Mouse (Mus musculus): ENCODE measurements around the gene Tmcc3. TPM values are rescaled to one million over a fixed set of nuclear protein-coding genes. Genes with fewer than 3 reads are reported as not detected.

Gene Tmcc3
- total RNA-seq, 1 experiment: 7.0 TPM

DNA sequence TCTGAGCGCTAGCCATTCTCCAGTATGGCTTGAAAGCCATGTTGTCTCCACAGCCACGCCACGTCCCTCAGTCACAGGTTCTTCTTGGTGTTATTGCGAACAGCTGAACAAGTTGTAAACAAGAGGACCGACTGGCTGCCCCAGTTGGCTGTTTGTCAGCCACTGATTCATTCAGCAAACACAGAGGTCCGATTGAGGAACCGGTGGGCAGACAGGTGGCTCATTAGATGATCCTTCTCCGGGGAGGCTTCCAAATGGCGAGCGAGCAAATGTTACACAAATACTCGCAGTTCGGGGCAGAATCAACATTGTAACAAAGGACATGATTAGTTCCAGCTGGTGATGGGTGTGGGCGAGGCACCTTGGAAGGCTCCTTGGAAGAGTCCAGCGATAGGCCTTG is 256.2 kb downstream of the Tmcc3 start:
- no peak for DNase-seq (ENCODE audit: low read depth, low spot score)
- H3K9ac ChIP-seq (ENCODE audit: insufficient read depth, low read depth, low read length, poor library complexity, severe bottlenecking): no peak overlapping the region
- in situ Hi-C loops (cut with MboI; ENCODE audit: low sequenced_read_pairs in 2 of 2, unreplicated experiment in 2 of 2): no loop called here

DNA sequence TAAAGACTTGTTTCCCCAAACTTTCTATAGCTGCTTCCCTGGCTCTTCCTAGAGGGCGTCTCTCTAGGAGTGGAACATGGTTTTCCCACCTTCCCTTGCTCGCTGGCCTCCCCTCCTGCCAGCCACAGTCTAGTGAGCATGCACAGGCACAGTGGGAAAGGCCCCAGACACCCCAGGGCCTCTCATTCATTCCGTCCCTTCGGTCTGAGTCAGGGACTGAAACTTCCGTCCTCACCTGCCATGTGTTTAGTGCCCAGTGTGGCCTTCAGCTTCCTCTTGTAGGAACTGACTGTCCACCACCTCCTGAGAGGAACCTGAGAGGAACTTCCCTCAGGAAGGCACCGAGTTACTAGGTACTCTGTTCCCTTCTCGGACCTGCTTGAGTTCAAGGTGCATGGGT is 257.1 kb downstream of the Tmcc3 start:
- no peak overlapping the region for H3K4me3 ChIP-seq (ENCODE audit: insufficient read depth in 1 of 2, low read depth in 1 of 2, low read length in 2 of 2, poor library complexity in 1 of 2, severe bottlenecking in 1 of 2)

More for the DNA sequence above, 256.2 kb downstream of the Tmcc3 start:
- H3K4me3 ChIP-seq (ENCODE audit: insufficient read depth in 1 of 2, low read depth in 1 of 2, low read length in 2 of 2, poor library complexity in 1 of 2, severe bottlenecking in 1 of 2): no peak overlapping the region
- peaks cover 0 to 4% of the 10 kb centered on the region in 2 experiments; a peak in 1 of 4 replicates for H3K4me1 ChIP-seq (ENCODE audit: control insufficient read depth in 2 of 2, insufficient read depth in 2 of 2, low read length in 2 of 2, poor library complexity in 1 of 2)
- no peaks in the 10 kb centered on the region for H3K36me3 ChIP-seq (ENCODE audit: control insufficient read depth, insufficient read depth, low read length, poor library complexity, severe bottlenecking)
- no peak for TF ChIP-seq CHD2 (IDR thresholded peaks at IDR 0.05; ENCODE audit: low read depth, low read length)
- no peak for TF ChIP-seq ZNF384 (IDR thresholded peaks at IDR 0.05; ENCODE audit: low read depth, low read length)
- TF ChIP-seq ZC3H11A (IDR thresholded peaks at IDR 0.05; ENCODE audit: borderline replicate concordance, low read depth, low read length): no peak
- TF ChIP-seq HCFC1 (IDR thresholded peaks at IDR 0.05; ENCODE audit: borderline replicate concordance, insufficient read depth, low read length): no peak
- no peak for TF ChIP-seq MAFK (IDR thresholded peaks at IDR 0.05; ENCODE audit: insufficient read depth, low read depth, low read length)
- no peaks in the 10 kb centered on the region for H3K9me3 ChIP-seq (ENCODE audit: control insufficient read depth, insufficient read depth, low read depth, low read length)
- no peak overlapping the region for H3K27ac ChIP-seq (ENCODE audit: insufficient read depth, low read depth, low read length, poor library complexity, severe bottlenecking)

DNA sequence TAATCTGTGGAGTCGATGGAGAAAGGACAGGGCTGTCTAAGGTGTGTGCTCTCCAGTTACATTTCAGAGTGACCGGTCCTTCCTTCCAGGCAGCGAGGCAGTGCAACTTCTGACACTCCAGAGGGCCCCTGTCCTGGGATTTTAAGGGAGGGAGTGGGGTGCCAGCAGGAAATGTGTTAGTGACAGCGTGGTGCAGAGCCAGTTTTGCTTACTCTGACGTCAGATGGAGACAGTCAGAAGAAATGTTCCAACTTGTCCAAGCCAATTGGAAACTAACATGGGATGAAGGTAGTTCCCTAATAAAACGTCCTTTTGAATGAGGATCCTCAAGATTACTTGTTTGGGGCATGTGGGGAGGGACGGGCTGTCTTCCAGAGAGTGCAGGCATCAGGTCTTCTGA is 258.0 kb downstream of the Tmcc3 start:
- Histone ChIP-seq H3K36me3 (ENCODE audit: control insufficient read depth, insufficient read depth, low read length, poor library complexity, severe bottlenecking) (no peaks in the 10 kb centered on the region), H3K27ac (ENCODE audit: insufficient read depth, low read depth, low read length, poor library complexity, severe bottlenecking) (no peak overlapping the region), H3K4me1 (ENCODE audit: control insufficient read depth in 2 of 2, insufficient read depth in 2 of 2, low read length in 2 of 2, poor library complexity in 1 of 2) (peaks cover 0 to 5% of the 10 kb centered on the region in 2 experiments; a peak in 1 of 4 replicates), H3K9me3 (ENCODE audit: control insufficient read depth, insufficient read depth, low read depth, low read length) (no peaks in the 10 kb centered on the region), H3K4me3 (ENCODE audit: insufficient read depth in 1 of 2, low read depth in 1 of 2, low read length in 2 of 2, poor library complexity in 1 of 2, severe bottlenecking in 1 of 2) (no peak overlapping the region), H3K9ac (ENCODE audit: insufficient read depth, low read depth, low read length, poor library complexity, severe bottlenecking) (no peak overlapping the region)
- in situ Hi-C loops (cut with MboI; ENCODE audit: low sequenced_read_pairs in 2 of 2, unreplicated experiment in 2 of 2): no loop called here
- TF ChIP-seq CHD2 (IDR thresholded peaks at IDR 0.05; ENCODE audit: low read depth, low read length) (no peak), ZC3H11A (IDR thresholded peaks at IDR 0.05; ENCODE audit: borderline replicate concordance, low read depth, low read length) (no peak), MAFK (IDR thresholded peaks at IDR 0.05; ENCODE audit: insufficient read depth, low read depth, low read length) (no peak), HCFC1 (IDR thresholded peaks at IDR 0.05; ENCODE audit: borderline replicate concordance, insufficient read depth, low read length) (no peak), ZNF384 (IDR thresholded peaks at IDR 0.05; ENCODE audit: low read depth, low read length) (no peak)
- DNase-seq (ENCODE audit: low read depth, low spot score): no peak

More for the DNA sequence above, 257.1 kb downstream of the Tmcc3 start:
- Histone ChIP-seq H3K9me3 (ENCODE audit: control insufficient read depth, insufficient read depth, low read depth, low read length) (no peaks in the 10 kb centered on the region), H3K36me3 (ENCODE audit: control insufficient read depth, insufficient read depth, low read length, poor library complexity, severe bottlenecking) (no peaks in the 10 kb centered on the region), H3K4me1 (ENCODE audit: control insufficient read depth in 2 of 2, insufficient read depth in 2 of 2, low read length in 2 of 2, poor library complexity in 1 of 2) (peaks cover 0 to 4% of the 10 kb centered on the region in 2 experiments; a peak in 1 of 4 replicates), H3K27ac (ENCODE audit: insufficient read depth, low read depth, low read length, poor library complexity, severe bottlenecking) (no peak overlapping the region), H3K9ac (ENCODE audit: insufficient read depth, low read depth, low read length, poor library complexity, severe bottlenecking) (no peak overlapping the region)
- TF ChIP-seq HCFC1 (IDR thresholded peaks at IDR 0.05; ENCODE audit: borderline replicate concordance, insufficient read depth, low read length) (no peak), CHD2 (IDR thresholded peaks at IDR 0.05; ENCODE audit: low read depth, low read length) (no peak), ZNF384 (IDR thresholded peaks at IDR 0.05; ENCODE audit: low read depth, low read length) (no peak), ZC3H11A (IDR thresholded peaks at IDR 0.05; ENCODE audit: borderline replicate concordance, low read depth, low read length) (no peak), MAFK (IDR thresholded peaks at IDR 0.05; ENCODE audit: insufficient read depth, low read depth, low read length) (no peak)
- in situ Hi-C loops (cut with MboI; ENCODE audit: low sequenced_read_pairs in 2 of 2, unreplicated experiment in 2 of 2): no loop called here
- DNase-seq (ENCODE audit: low read depth, low spot score): no peak

DNA sequence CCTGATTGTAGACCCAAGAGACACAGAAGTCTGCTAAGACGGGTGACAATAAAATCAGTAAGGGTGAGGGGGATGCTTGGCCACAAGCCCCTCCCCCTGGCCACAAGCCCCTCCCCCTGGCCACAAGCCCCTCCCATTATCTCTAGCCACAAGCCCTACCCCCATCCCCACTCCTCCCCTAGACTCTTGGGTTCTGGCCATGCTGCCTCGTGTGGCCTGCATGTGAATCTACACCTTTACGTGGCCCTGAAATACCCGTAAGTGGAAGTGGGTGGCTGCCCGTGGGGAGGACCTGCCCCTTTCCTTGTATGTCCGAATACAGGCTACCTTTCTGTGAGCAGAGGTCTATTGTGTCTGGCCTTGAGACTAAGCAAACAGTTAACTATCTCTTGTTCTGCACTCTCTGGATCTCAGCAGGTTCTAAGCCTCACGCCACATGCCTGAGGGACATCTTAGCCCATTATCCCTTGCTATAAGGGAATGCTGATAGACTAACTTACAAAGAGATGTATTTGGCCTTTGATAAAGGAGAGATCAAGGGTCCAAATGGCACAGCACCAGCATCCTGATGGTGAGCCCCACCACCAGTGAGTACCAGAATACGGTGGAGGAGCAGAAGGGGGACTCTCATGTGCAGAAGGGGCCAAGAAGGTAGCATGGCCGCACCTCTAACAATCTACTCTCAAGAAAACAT is 260.3 kb downstream of the Tmcc3 start:
- Histone ChIP-seq H3K9me3 (ENCODE audit: control insufficient read depth, insufficient read depth, low read depth, low read length) (no peaks in the 10 kb centered on the region), H3K9ac (ENCODE audit: insufficient read depth, low read depth, low read length, poor library complexity, severe bottlenecking) (no peak overlapping the region), H3K4me1 (ENCODE audit: control insufficient read depth in 2 of 2, insufficient read depth in 2 of 2, low read length in 2 of 2, poor library complexity in 1 of 2) (peaks cover 0 to 4% of the 10 kb centered on the region in 2 experiments; a peak in 1 of 4 replicates), H3K36me3 (ENCODE audit: control insufficient read depth, insufficient read depth, low read length, poor library complexity, severe bottlenecking) (no peaks in the 10 kb centered on the region), H3K4me3 (ENCODE audit: insufficient read depth in 1 of 2, low read depth in 1 of 2, low read length in 2 of 2, poor library complexity in 1 of 2, severe bottlenecking in 1 of 2) (no peak overlapping the region), H3K27ac (ENCODE audit: insufficient read depth, low read depth, low read length, poor library complexity, severe bottlenecking) (no peak overlapping the region)
- peak; percentile 37 for DNase-seq (ENCODE audit: low read depth, low spot score)
- TF ChIP-seq MAFK (IDR thresholded peaks at IDR 0.05; ENCODE audit: insufficient read depth, low read depth, low read length): no peak
- no peak for TF ChIP-seq ZC3H11A (IDR thresholded peaks at IDR 0.05; ENCODE audit: borderline replicate concordance, low read depth, low read length)
- no peak for TF ChIP-seq ZNF384 (IDR thresholded peaks at IDR 0.05; ENCODE audit: low read depth, low read length)
- TF ChIP-seq CHD2 (IDR thresholded peaks at IDR 0.05; ENCODE audit: low read depth, low read length): no peak
- TF ChIP-seq HCFC1 (IDR thresholded peaks at IDR 0.05; ENCODE audit: borderline replicate concordance, insufficient read depth, low read length): no peak
- in situ Hi-C loops (cut with MboI; ENCODE audit: low sequenced_read_pairs in 2 of 2, unreplicated experiment in 2 of 2): no loop called here
